Mouse (Mus musculus) T-helper 2 cell (primary cell): Measurements from ENCODE around the gene BC029722.

ENCODE experiments used
- in situ Hi-C: fragments of 300-600 bp; cut with MboI, MseI; formaldehyde crosslinking; loops from one replicate; pipeline ENCODE4 v1.15.1; 2025; ENCODE audit warnings: high pct_unique_total_duplicates

The BC029722 gene

DNA sequence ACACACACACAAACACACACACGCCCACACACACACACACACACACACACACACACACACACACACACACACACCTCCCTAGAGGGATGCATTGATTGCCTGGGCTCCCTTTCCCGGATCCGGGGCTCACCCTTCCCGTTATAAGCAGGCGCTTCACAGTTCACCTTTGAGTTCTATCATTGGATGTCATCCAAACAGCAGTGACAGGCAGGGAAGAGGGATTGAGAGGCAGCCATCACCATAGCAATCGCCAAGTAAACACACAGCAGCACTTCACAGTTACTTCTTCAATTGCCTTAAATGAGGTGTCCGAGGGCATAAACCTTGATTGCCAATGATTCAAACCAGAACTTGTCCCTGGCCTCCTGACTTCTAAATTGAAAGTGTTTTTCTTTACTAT lies 40.2 kb downstream of the BC029722 start:
- in situ Hi-C loops, result no loop called here

DNA sequence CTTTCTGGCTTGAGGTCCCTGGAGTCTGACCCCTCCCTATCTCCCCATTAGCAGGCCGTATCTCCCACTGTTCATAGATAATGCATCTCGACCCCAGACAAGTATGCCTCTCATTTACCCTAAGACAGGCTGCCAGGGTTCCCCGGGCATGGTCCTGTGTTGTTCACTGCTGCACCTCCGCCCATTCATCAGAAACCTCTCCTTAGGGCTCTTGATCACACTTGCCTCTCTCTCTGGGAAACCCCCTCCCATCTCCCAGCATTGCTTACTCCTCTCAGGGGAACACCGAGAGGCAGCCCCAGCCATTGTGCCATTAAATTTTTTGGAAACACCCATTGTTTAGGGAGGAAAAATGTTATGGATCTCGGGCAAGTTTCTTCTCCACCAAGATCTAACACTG lies 41.2 kb downstream of the BC029722 start:
- in situ Hi-C loops, result no loop called here

DNA sequence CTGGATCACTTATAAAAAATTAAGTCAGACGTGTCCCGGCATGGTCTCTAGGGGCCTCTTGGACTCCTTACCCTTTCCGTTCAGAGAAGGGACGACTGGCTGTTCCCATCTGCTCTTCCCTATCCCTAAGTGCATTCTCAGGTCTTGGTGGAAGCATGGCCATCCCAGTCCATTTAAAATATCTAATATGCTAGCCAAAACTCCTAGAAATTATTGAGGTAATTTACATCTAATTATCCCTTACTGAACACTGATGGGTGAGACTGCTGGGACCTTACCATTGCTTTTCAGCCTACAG lies 41.6 kb downstream of the BC029722 start:
- in situ Hi-C loops, result no loop called here

DNA sequence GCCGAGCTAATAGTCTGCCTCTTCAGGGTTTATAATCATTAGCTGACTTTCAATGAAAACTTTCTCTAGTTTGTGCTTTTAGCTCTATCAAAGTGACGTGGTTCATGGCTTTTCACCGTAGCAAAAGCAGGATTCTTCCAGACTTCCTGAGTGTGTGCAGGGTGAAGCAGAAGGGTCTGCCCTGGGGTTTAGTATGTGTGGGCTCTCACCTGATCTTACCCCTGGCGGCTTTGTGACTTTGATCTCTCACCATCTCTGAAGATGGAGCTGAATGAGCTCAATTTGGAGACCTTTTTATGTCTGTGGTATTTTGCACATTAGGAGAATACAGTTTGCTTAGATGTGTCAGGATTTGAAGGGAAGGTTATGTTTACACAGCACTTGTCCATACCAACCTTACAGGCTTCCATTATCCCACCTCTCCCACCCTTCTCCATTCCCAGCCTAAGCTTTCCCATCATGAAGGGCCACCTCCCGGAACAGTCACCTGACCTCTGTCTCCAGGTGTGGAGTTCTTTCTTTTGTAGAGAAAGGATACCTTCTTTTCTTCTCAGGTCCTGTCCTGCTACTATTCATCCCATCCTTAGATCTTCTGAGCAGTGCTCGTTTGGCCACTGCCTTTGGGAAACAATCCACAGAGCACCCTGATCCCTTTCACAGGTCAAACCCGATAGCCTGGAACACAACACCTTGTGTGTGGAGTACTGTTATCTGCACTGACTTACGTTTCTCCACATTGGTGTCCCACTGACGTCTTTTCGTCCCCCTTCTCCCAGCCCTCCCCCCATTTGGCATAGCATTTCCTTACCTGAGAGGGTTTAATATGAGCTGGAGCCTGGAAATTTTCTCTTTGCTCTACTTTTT lies 42.2 kb downstream of the BC029722 start:
- in situ Hi-C loops, result no loop called here

DNA sequence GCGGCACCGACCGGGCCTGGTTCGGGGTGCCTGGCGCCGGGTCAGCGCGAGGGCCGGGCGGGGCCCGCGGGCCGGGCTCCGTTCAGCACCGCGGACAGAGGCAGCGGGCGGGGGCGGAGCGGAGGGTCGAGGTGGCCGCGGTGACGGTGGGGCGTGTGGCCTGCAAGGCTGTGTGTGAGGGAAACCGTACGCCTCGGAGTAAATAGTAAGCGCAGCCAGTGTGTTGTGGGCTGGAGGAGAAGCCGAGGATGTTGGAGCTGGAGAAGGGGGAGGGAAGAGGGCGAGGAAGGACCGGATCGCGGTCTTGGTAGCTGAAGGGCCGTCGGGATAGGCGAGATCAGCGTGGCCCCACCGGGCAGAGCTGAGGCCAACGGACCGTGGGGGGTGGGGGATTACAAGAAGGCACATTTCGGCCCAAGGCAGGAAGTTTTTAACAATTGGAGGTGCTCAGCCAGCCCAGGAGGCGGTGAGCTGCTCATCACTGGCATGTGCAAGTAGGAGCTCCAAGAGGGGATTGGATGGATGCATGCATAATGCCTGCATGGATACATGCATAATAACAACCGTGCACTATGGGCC lies 43.5 kb downstream of the BC029722 start:
- in situ Hi-C loops, result no loop called here

DNA sequence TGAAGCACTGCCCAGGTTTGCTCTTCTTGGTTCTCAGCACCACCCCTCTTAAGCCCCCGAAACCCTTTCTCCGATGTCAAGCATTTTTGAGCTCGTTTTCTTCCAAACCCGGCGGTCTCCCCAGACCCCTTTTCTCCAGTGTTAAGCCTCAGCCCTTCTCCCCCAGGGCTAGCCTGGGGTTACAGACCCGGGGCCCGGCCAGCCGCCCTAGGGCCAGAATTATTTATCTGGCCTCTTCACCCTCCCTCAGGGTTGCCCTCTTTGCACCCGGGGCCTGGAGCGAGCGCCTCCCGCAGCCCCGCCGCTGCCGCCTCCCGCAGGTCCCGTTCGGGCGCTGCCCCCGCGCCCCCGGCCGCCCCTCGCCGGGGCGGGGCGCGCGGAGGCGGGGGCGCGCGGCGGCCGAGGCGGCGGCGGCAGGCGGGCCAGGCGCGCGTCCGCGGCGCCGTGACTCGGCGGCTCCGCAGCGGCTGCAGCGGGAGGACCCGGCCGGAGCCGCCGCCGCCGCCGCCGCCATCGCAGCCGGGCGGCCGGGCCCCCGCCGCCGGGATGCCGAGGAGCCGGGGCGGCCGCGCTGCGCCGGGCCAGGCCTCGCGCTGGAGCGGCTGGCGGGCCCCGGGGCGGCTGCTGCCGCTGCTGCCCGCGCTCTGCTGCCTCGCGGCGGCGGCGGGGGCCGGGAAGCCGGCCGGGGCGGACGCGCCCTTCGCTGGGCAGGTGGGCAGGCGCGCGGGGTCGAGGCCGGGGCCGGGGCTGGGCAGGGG lies 44.1 kb downstream of the BC029722 start, which contains the start of gene Mmp24:
Gene Mmp24, plus strand, starts transcription at position 416 of the 758 bp plus-strand sequence.
- in situ Hi-C loops, result no loop called here

DNA sequence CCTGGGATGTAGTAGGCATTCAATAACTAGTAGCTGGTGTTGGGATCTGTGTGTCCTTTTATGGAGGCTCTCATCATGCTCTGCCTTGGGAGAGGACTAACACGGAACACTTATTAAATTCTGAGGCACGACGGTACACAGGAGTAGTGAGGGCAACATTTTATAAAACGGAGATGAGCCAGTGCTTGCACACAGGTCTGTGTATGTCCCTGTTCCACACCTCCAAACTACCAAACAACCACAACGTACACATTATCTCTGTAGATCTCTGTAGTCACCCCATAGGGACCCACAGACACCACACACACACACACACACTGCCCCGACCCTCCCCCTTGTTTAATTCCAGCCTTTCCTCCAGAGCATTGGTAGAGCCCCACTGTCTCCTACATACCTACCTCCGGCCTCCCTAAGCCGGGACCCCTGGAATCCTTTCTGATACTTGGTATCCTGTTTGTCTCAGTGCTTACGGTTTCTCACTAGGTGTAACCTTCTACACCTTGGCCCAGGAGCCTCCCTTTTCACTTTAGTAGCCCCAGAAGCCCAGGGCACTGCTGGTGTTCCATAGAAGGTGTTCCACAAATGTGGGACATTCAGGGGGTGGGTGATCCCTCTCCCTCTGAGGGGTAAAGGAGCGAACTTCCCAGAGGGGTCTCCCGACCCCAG lies 44.8 kb downstream of the BC029722 start:
- in situ Hi-C loops, result no loop called here

DNA sequence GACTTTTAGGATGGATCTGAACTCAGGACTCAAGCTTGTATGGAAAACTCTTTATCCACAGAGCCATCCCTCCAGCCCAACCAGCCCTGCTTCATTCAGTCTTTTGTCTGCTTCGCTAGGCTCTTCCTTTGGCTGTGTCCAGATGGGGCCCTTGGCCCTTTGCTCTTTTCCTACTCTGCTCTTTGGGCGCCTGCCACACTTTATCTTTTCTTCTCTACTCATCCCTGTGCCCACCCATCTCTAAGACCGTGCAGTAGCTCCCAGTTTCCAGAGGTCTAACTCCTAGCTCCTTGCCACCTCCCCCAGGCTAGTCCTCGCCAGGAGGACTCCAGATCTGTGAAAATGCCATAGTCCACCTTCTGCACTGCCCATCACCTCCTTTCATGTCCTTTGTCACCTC lies 45.6 kb downstream of the BC029722 start:
- in situ Hi-C loops, result no loop called here
